Mouse (Mus musculus) E14TG2a.4 (cell line): Measurements from ENCODE around the gene Fgd3.

ENCODE experiments used
- CTCF ChIP-seq: conservative IDR thresholded peaks from 2 replicates; pipeline ENCODE4 v1.5.1; 2014; ENCODE audit warnings: low read length
- NANOG ChIP-seq: IDR thresholded peaks from 2 replicates; pipeline ENCODE4 v1.6.1; 2014; ENCODE audit warnings: borderline replicate concordance, low read length, mixed read lengths
- POU5F1 ChIP-seq: IDR thresholded peaks from 2 replicates; pipeline ENCODE4 v1.6.1; 2014; ENCODE audit warnings: low read length, borderline replicate concordance

GRCm38 (mm10) chr13:49216220-49216552 is 103.9 kb downstream of the Fgd3 start:
- TF ChIP-seq CTCF (no peak), POU5F1 (no peak), NANOG (no peak)
